Mouse (Mus musculus) C2C12 (cell line): Measurements from ENCODE around the gene Gm12166.
A peak's percentile ranks its signal among the peaks of the same experiment; 100 is the strongest.

Experiments
- CEBPB ChIP-seq: IDR thresholded peaks from one replicate; pipeline ENCODE4 v1.6.1; 2011; ENCODE audit warnings: low read depth, mild to moderate bottlenecking, control low read depth, moderate library complexity
- CTCF ChIP-seq: IDR thresholded peaks from one replicate; pipeline ENCODE4 v1.5.1; 2011; ENCODE audit not compliant: control insufficient read depth, insufficient read depth, insufficient read length
- FOSL1 ChIP-seq: IDR thresholded peaks from one replicate; pipeline ENCODE4 v1.8.0; 2011; ENCODE audit warnings: mild to moderate bottlenecking, low read length; ENCODE audit not compliant: poor library complexity, insufficient read depth, severe bottlenecking
- MAX ChIP-seq: IDR thresholded peaks from one replicate; pipeline ENCODE4 v1.6.1; 2011; ENCODE audit warnings: mild to moderate bottlenecking, control low read depth
- MYOD1 ChIP-seq: IDR thresholded peaks from one replicate; pipeline ENCODE4 v1.6.1; 2011; ENCODE audit warnings: low read depth; ENCODE audit not compliant: control insufficient read depth, insufficient read length
- MYOG ChIP-seq: IDR thresholded peaks from one replicate; pipeline ENCODE4 v1.6.1; 2011; ENCODE audit not compliant: control insufficient read depth, insufficient read length; ENCODE audit errors: extremely low read depth
- USF1 ChIP-seq: IDR thresholded peaks from one replicate; pipeline ENCODE4 v1.6.1; 2011; ENCODE audit warnings: low read depth, mild to moderate bottlenecking, control low read depth, moderate library complexity

GRCm38 (mm10) chr11:46058011-46058410 is 5.9 kb upstream of the Gm12166 start:
- TF ChIP-seq CTCF (no peak), USF1 (peak; percentile 38), CEBPB (no peak), MAX (peak; percentile 70), FOSL1 (no peak), MYOD1 (peak; percentile 8), MYOG (no peak)
